Mouse (Mus musculus) stomach, postnatal 0 days (tissue): ENCODE results near the gene Aars.
"Not testable (repeated sequence)": the region's sequence is repeated elsewhere in the genome, so short reads cannot be mapped to it uniquely, and the experiment has no call there.

ENCODE experiments used
- CTCF ChIP-seq: IDR thresholded peaks from 2 replicates; pipeline ENCODE4 v1.5.1; 2016; ENCODE audit warnings: antibody characterized with exemption, low read depth, mild to moderate bottlenecking, moderate library complexity
- EP300 ChIP-seq: optimal IDR thresholded peaks from 2 replicates; pipeline ENCODE3; 2016; ENCODE audit warnings: antibody characterized with exemption

- not testable (repeated sequence) for TF ChIP-seq CTCF, EP300
Observed at GRCm38 (mm10) chr8:111083936-111084335, 51.0 kb downstream of the Aars start.
